Mouse (Mus musculus) frontal cortex, postnatal 10 days (tissue): ENCODE data around the gene Ptprn2.
A peak's percentile ranks its signal among the peaks of the same experiment; 100 is the strongest.
"Not testable (repeated sequence)": the region's sequence is repeated elsewhere in the genome, so short reads cannot be mapped to it uniquely, and the experiment has no call there.

Experiments used
- DNase-seq, 2 experiments: peaks; one replicate each; pipeline ENCODE4 v3.0.0; 2022; ENCODE audit warnings: low spot score in 2 of 2, mixed read lengths in 1 of 2

Ptprn2 gene

DNA sequence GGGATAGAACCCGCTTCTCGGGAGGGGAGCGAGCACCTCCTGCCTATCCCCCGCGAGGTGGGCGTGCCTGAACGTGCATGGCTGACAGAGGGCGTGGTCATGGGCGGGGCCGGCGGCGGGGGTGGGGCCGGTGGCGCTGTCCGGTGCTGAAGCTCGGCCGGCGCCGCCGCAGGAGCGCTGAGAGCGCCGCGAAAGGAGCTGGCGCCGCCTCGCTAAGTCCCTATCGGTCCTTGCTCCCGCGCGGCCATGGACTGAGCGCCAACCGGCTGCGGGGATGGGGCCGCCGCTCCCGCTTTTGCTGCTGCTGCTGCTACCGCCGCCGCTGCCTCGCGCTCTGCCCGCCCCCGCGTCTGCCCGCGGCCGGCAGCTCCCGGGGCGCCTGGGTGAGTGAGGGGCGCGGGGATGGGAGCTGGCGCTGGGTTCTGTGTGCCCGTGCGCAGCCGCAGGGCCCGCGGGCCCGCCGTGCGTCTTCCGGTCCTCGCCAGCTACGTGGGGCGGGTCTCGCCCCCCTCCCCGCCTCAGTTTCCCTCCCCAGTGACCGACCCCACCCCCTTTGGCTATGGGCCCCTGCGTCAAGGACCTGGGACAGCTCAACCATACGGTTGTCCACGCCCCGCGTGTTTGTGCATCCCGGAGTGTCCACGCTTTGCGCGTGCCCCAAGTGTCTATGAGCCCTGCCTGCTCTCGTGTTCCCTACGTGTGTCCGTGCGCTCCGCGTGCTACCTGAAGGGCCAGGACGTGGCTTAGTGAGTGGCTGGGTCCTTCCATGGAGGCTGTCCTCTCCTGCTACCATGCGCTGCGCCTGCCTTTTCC is at the start of gene Ptprn2:
Gene Ptprn2 (plus strand): TSS at position 130 of the 813 bp plus-strand sequence.
- peak; percentile 51 to 70 for DNase-seq

DNA sequence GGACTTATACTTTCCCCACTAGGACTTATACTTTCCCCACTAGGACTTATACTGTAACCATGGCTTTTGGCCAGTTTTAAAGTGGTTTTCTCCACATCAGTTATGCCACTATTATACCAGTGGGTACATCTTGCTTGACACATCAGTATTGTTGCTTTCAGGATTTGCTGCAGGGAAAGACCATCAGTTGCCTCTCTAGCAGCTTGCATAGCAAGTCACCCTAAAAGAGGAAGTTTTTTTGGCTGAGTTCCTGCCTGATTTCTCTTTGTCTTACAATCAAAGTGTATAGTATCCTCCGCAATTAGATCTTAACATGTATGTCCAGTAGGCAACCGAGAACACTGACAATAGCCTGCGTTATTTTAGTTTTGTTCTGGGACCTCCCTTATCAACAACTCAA is 49.4 kb upstream of the Ptprn2 start:
- no peak for DNase-seq

DNA sequence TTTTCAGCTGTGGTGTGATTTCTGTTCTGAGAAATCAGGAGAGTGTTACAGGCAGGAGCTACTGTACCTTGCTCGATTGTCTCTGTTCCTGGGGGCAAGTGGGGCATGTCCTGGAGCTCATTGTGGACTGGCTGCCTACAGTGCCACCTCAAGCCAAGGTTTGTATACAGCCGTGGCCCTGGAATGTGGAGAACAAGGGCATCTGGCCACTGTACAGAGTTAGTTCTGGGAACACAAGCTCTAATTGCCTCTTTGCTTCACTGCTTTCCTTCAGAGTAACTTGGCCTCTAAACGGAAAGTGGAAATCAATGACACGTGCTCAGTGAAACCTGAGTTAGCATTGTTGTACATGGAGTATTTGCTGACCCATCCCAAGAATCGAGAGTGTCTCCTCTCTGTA is 46.9 kb upstream of the Ptprn2 start:
- no peak for DNase-seq

DNA sequence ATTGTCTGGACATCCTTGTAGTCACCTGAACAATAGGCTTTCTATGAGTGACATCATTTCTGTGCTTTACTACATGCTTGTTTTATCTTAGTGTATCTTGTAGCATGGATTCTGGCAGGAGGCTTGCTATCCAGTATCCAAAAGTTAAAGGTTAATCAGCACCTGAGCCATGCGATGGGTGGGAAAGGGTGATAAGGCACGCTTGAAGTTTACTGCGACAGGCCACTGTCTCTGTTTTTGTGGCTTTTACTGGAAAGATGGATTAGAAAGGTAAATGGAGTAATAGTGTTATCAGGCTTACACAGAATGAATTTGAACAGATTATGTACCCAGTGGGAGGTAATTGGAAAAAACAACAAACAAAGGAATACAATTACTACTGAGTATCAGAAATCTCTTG is 43.3 kb upstream of the Ptprn2 start:
- no peak for DNase-seq

DNA sequence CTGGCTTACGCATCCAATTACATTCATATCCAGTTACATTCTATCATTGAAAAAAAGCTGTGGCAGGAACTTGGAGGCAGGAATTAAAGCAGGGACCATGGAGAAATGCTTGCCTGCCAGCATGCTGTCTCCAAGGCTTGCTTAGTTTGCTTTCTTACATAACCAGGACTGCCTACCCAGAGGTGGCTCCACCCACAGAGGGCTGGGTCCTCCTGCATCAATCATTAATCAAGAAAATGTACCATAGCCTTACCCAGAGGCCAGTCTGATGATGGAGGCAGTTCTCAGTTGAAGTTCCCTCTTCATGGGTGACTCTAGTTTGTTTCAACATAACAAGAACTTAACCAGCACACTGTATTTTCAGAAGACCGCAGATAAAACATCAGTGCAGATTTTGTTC is 36.0 kb upstream of the Ptprn2 start:
- no peak for DNase-seq

DNA sequence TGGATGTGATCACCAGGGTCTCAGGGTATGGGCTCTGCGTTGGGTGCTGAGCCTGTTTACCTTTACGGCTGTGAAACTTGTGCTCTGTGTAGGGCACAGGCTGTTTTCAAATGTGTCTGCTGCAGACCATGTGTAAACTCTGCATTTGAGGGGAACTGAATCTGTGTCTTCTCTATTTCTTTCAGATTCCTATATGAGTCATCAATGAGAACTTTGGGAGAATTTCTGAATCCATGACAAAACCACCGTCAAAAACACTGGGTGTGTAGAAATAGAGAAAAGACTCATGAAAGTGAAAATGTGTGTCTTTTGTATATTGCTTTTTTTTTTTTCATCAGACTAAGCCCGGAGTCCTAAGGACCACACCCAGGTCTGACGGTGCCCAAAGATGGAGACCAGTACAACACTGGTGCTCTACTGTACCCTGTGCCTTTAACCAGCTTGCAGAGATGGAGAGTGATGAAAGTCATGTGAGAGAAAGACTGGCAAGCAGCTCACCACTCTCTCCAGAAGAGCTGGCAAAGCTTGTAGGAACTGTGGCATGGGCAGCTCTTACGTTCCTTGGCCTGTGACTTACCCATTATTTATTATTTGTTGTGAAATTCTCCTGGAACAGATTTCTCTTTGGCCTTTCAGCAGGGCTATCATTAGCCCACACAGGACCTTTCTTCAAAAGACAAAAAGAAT is 25.0 kb upstream of the Ptprn2 start:
- DNase-seq, result no peak

DNA sequence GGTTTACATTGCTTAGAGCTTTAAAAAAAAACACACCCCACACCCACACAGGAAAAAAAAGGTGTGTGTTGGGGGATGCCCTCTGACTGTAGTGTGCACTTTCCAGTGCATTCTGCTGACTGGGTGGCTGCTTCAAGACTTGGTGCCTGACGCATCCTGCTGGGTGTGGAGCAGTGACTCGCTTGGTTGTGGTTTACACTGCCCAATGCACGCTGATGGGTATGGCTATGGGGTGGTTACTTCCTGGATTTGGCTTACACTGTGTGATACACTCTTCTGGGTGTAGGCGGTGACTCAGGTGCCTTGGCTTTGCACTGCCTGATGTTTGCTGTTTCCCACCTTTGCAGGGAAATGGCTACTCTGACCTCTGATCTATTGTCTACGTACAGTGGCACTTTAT is 18.5 kb upstream of the Ptprn2 start:
- no peak for DNase-seq

DNA sequence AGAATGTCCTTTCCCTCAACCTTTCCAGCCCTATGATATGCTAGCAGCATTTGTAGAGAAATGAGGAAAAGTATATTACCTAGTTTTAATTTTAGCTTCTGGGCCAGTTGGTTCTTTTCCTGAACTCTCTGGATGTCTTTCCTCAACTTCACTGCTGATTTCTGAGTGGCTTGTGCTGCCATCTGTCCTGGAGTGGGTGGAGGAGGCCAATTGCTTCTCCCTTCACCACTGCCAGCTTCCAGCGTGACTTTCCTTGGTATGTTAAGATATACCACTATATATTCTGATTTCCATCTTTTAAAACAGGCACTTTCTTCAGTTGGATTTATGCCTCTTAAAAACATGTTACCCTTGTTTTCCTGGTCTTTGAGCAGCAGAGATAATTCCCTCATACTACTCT is 17.2 kb upstream of the Ptprn2 start:
- DNase-seq, result no peak

DNA sequence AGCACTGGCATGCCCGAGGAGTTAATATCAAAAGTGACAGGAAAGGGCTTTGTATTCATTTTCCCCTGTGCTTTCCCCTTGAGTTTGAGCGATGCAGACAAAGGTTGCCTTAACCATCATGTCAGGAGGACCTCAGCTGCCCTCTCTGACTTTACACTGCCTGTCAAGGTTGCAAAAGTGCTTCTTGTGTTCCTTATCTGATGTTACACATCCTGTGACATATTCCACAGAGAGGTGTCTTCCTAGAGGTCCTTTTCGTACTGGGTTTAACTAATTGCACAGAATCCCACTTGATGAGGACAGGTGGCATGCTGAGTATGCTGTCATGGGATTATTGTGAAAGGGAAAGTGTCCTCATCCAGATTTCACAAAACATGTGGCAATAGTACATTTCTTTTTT is 16.4 kb upstream of the Ptprn2 start:
- no peak for DNase-seq

DNA sequence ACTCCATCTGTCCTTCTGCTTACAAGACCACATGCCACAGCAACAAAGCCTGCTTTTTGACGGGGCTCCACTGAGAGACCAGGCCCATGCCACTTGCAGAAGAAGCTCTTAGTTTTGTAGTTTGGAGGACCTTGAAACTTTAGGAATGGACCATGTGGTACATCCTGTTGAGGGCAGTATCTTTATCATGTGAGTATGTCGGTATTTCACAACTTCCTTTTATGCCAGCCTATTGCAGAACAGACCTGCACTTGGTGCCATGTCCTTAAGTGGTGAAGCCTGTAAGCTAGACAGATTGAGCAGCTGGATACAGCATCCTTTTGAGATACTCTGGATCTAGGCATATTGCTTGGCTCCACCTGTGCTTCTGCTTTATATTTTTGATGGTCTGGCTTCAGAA is 12.3 kb upstream of the Ptprn2 start:
- DNase-seq, result no peak

DNA sequence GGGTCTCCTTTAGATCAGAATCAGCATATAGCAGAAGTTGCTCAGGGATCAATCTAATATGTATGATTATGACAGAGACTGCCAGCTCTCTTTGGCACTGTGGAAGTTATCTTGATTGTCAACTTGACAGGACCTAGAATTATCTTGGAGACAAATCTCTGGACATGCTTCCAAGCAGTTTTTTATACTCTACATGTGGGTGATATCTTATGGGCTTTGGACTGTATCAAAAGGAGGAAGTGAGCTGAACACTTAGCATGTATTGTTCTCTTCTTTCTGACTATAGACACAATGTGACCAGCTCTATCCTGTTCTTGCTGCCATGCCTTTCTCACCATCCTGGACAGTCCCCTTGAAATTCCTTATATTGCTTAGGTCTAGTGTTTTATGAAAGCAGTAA is 11.8 kb upstream of the Ptprn2 start:
- DNase-seq, result no peak

DNA sequence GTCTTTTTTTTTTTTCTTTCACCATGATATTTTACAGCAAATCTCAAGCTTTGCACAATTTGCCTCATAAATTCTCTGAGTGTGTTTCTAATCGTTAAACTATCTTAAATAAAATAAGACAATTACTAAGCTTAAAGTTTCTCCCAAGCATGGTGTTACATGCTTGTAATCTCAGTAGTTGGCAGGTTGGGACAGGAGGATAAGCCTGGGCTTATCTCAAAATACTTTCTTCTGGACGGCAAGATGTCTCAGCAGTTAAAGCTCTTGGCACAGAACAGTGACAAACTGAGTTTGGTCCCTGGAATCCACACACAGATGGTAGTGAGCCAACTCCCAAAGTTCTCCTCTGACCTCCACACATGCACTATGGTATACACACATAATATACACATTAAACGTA is 10.8 kb upstream of the Ptprn2 start:
- no peak for DNase-seq

DNA sequence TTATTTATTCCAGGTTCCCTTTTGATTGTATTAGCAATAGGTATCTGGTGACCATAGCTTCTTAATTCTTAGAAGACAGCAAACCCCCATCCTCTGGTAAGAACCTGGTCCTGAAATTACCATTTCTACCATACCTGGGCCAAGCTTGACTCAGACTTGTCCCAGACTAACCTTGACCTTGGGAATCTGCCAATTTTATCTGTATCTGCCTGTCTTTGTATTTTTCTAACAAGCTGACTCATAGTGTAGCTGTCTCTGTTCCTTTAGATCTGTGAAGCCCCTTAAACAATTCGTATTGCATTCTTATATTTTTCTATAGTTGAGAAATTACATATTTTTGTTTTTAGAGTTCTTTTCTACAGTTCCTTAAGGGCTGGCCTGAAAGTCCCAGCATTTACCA is 6.7 kb upstream of the Ptprn2 start:
- DNase-seq, result no peak

DNA sequence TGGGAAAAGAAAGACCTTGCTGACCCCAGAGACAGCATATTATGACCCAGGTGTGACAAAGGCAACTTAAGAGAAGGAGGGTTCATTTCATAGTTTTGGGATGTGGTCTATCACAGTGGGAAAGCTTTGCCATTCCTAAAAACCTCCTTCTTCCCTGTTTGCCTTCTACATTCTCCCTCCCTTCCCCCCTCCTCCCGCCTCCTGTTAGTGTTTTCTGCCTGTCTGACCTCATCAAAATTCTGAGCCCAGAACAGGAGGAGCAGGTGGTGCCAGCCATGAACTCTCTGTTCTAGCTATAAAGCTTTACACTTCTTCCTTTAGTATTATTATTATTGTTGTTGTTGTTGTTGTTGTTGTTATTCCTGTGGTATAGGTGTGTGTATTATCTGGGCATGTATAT is 3.6 kb upstream of the Ptprn2 start:
- no peak for DNase-seq

DNA sequence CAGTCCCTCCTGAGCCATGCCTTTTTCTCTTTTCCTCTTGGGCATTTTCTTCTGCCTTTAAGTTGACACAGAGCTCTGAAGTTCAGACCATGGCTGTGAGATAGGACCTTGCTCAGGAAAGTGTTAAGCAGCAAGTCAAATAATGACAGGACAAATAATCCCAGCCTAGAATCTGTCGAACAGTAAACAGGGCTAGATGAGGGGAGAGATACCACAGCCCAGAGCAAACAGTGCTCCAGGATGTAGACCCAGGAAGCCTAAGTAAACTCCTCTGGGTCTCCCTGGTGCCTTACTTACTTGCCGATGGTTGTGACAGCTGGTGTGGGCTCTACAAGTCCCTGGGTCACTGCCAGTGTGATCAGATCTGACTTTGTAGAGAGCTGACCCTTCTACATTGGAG is 1.9 kb upstream of the Ptprn2 start:
- no peak for DNase-seq

DNA sequence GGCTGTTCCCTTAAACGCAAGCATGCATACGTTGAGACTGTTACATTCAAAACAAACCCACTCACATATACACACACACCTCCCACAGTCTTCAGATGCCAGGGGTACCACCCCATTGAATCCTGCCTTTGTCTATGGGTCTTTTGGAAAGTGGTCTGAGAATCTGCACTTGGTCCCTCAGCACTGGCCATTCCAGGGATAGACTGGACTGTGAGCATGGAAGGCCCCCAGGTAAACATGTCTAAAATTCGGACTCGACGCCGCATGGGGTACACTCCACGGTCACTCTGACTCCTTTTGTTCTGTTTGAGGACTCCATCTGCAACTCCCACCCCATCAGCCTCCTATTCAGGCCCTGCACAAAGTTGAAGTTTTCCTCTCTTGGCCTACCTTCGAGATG is 529 bp upstream of the Ptprn2 start:
- DNase-seq, result no peak

DNA sequence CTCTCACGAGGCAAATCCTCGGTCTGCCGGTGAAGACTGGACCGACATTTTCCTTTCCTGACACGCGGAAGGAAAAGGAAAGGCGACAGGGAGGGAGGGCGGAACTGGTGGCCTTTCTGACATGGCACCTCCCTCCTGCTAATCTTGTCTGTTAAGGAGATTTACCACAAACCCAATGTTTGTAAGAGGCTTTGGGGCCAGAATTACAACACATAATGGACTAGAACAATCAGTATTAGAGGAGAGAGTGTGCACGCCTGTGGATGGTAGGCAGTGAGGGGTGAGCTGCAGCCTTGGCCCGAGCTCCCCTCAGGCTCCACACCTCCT is 847 bp downstream of the Ptprn2 start:
- DNase-seq, result no peak

DNA sequence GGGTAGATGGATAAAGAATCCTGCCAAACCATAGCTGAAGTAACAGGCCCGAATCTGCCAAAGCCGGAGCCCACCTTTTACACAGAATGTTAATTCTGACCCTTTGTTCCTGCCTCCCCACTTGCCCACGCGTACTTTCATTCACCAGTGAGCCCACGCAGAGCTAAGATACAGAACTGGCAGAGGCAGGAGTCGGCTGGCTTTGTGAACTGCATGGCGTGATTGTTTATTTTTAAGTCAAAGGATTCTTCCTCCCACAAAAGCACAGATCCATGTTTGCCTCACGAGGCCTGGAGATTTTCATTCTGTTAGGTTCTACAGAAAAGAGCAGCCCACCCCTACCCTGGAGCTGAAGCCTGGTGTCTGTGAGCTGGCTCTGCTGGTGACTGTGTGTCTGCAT is 3.3 kb downstream of the Ptprn2 start:
- peak in 1 of 2 experiments; percentile 24 for DNase-seq

DNA sequence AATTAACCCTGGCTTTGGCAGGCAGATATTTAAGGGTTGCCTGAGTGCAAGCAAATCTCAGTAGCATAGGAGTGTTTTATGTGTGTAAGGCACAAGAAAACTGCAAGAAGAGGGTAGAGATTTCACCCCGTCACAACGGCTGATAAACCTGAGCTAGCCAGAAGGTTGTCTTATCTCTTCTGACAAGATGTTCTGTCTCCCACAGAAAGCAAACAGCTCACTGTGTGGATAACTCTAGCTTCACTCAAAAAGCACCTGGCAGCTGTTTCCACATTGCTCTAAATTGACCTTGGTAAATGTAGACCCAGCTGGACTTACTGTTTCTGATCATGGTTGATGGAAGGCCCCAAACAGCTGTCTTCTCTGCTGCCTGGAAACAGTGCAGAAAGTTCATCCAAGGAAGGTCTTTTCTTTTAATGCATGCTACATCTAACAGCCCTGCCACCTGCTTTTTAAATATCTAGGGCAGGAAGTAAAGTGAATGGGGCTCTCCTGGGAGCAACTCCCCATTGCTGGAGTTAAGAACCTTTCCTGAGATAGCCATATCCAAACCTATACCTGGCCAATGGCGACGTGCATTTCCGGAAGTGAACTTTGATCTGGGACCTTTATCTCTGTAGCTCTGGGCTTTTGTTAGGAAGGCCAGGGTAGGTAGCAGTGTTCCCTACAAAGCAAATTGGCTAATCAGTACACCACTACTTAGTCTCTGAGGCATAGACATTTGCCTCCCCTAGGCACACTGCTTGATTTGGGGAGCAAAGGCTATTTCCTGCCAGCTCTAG is 5.2 kb downstream of the Ptprn2 start:
- no peak for DNase-seq

DNA sequence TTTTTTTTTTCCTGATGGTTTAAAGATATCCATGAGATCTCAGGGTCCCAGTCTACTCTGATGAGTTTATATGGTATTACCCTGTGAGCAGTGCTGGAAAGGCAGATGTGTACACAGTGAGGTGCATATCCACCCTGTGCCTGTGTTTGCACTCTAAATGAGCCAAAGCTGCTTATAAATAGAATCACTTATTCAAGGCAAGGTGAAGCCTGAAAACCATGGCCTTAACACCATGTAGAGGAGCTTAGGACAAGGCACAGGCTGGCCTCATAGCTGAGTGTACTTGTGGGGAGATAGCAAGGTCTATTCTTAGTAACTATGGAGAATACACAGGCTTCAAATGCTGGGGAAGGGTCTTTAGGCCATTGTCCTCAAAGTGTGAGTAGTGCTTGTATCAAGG is 13.1 kb downstream of the Ptprn2 start:
- no peak for DNase-seq

DNA sequence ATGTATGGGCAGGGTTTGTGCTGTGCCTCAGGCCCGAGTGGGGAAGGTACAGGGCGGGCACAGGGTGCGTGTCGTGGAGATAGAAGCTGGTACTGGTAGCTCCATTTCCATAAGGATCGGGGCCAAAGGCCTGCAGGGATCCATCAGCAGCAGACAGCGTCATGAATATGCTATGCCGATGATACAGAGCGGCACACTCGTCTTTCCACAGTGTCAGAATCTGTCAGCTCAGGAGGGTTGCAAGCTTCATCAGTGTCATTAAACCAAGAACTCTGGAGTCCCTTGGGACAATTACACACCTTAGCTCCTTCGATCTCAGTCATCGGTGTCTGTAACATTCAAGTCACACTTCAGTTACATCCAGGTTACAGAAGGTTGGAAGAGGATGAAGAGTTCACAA is 15.1 kb downstream of the Ptprn2 start:
- DNase-seq, result no peak

DNA sequence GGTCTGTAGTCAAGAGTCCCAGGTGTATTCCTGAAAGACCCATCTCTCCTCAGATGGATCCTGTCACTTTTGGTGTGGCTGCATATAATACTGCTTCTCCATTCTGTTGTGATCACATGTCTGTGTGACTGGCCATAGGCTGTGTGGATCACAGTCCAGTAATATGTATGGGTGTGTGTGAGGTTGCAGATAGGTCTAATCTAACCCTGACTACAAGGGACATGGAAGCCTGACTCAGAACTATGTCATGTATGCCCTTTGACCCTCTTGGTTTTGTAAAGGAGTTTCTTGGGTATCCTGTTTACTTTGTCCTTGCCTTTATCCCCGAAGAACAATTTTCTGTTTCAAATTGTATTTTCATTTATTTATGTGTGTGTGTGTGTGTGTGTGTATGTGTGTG is 27.0 kb downstream of the Ptprn2 start:
- no peak for DNase-seq

DNA sequence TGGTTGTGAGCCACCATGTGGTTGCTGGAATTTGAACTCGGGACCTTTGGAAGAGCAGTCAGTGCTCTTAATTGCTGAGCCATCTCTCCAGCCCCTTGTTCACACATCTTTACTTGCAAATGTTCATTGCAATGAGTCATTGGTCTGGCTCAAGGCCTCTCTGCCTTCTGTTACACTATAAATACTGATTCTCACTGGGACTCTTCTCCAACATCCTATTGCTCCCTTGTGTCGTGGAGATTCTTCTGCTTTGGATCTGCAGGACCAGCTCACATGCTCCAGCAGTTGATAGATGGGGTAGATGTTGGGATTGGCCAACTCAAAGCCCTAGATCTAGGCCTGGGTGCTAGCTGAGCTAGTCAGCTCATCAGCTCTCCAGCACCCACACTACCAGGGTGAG is 28.3 kb downstream of the Ptprn2 start:
- not testable (repeated sequence) for DNase-seq
